Mouse (Mus musculus) intestine, embryonic 14.5 days (tissue): ENCODE measurements around the gene Cited4. TPM values are rescaled to one million over a fixed set of nuclear protein-coding genes. Genes with fewer than 3 reads are reported as not detected.

Experiments used
- ATAC-seq: fragments of 200-750 bp; cut with Nextera tagmentation; replicated peaks from 2 replicates; pipeline ENCODE4 v1.8.0; 2017; ENCODE audit warnings: low read depth, moderate number of reproducible peaks, moderate TSS enrichment, moderate library complexity; ENCODE audit not compliant: low FRiP score, low TSS enrichment
- DNase-seq: peaks from one replicate; pipeline ENCODE4 v3.0.0-alpha.2; 2018; ENCODE audit warnings: low spot score
- H3K27ac ChIP-seq: fragments of 300-500 bp; sonication (generic); 2 replicates; pipeline ENCODE4 v1.5.1; 2014; ENCODE audit warnings: low read depth, mild to moderate bottlenecking, control low read depth
- H3K27me3 ChIP-seq: fragments of 300-500 bp; sonication (generic); replicated peaks from 2 replicates; pipeline ENCODE4 v1.6.1; 2014; ENCODE audit warnings: low read length, control low read depth; ENCODE audit not compliant: control insufficient read depth, insufficient read depth
- H3K36me3 ChIP-seq: fragments of 300-500 bp; sonication (generic); 2 replicates; pipeline ENCODE4 v1.6.1; 2014; ENCODE audit warnings: low read length, control low read depth; ENCODE audit not compliant: control insufficient read depth, insufficient read depth
- H3K4me1 ChIP-seq: fragments of 300-500 bp; sonication (generic); replicated peaks from 2 replicates; pipeline ENCODE4 v1.6.1; 2014; ENCODE audit warnings: low read length, control low read depth, mixed read lengths; ENCODE audit not compliant: control insufficient read depth, insufficient read depth
- H3K4me2 ChIP-seq: fragments of 300-500 bp; sonication (generic); 2 replicates; pipeline ENCODE4 v1.6.1; 2014; ENCODE audit warnings: low read length
- H3K4me3 ChIP-seq: fragments of 300-500 bp; sonication (generic); 2 replicates; pipeline ENCODE4 v1.5.1; 2014; ENCODE audit warnings: low read depth, low read length, control low read depth, mixed read lengths
- H3K9ac ChIP-seq: fragments of 300-500 bp; sonication (generic); 2 replicates; pipeline ENCODE4 v1.6.1; 2014; ENCODE audit warnings: mild to moderate bottlenecking, low read length
- H3K9me3 ChIP-seq: fragments of 300-500 bp; sonication (generic); 2 replicates; pipeline ENCODE4 v1.6.1; 2016; ENCODE audit warnings: low read length, control low read depth; ENCODE audit not compliant: control insufficient read depth
- WGBS: fragments of 180-500 bp; shearing (Covaris S2); extraction: QIAGEN DNeasy Blood & Tissue Kit; methylation state at CpG from one replicate; pipeline ENCODE4 v1.1.7; 2014; 5-methylcytosine and 5-hydroxymethylcytosine counted together
- polyA plus RNA-seq: library from polyadenylated mRNA; unstranded; fragments of >200 nt; fragmentation: Nextera tagmentation; extraction: Ambion mirVana; gene quantifications from 2 replicates; pipeline ENCODE4 v1.2.1, GENCODE M21; 2014

Gene Cited4
- polyA plus RNA-seq, 1 experiment from 2014 or later = 1.2 TPM

- Histone ChIP-seq H3K9ac (no peak overlapping the region), H3K27ac (no peak overlapping the region), H3K9me3 (no peaks in the 10 kb centered on the region), H3K36me3 (no peaks in the 10 kb centered on the region), H3K27me3 (no peaks in the 10 kb centered on the region), H3K4me2 (no peak overlapping the region), H3K4me3 (no peak overlapping the region), H3K4me1 (no peaks in the 10 kb centered on the region)
- ATAC-seq (no peak), DNase-seq (no peak)
- 37% methylated on average over 6 of the region's 6 CpGs for WGBS
Observed at GRCm38 (mm10) chr4:120687282-120687681, 20.9 kb downstream of the Cited4 start.

GRCm38 (mm10) chr4:120689317-120689716 lies 22.9 kb downstream of the Cited4 start:
- H3K4me1 ChIP-seq = no peaks in the 10 kb centered on the region
- H3K4me3 ChIP-seq = no peak overlapping the region
- 63% methylated on average over 6 of the region's 6 CpGs for WGBS
- no peaks in the 10 kb centered on the region for H3K36me3 ChIP-seq
- DNase-seq (no peak), ATAC-seq (peak; percentile 58; the same call in 1 of the 2 replicates)
- no peak overlapping the region for H3K27ac ChIP-seq
- no peak overlapping the region for H3K4me2 ChIP-seq
- no peaks in the 10 kb centered on the region for H3K27me3 ChIP-seq
- no peak overlapping the region for H3K9ac ChIP-seq
- no peaks in the 10 kb centered on the region for H3K9me3 ChIP-seq

DNA sequence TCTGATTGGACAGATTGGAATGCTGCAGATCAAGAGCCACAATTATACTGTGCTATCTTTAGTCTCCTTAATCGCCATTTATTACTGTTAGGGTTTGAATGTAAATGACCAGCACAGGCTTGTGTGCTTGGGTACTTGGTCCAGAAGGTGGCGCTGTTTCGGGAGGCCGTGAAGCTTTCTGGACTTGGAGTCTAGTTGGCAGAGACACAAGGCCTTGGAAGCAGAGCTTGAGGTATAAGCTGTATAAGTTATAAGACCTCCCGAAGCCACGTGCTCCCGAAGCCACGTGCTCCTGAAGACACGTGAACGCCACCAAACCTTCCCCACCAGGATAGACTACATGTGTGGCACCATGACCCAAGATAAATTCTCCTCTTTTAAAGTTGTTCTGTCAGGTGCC lies 26.3 kb downstream of the Cited4 start:
- Histone ChIP-seq H3K4me3 (no peak overlapping the region), H3K9ac (no peak overlapping the region), H3K27ac (no peak overlapping the region), H3K9me3 (no peaks in the 10 kb centered on the region), H3K4me1 (no peaks in the 10 kb centered on the region), H3K27me3 (peaks cover 2% of the 10 kb centered on the region; the same call in 1 of the 2 replicates), H3K4me2 (no peak overlapping the region), H3K36me3 (no peaks in the 10 kb centered on the region)
- no peak for ATAC-seq
- DNase-seq = no peak
- WGBS = 41% methylated on average over 10 of the region's 10 CpGs

- DNase-seq (no peak), ATAC-seq (peak; percentile 26; the same call in 1 of the 2 replicates)
- Histone ChIP-seq H3K4me2 (no peak overlapping the region), H3K27me3 (peaks cover 16% of the 10 kb centered on the region), H3K36me3 (no peaks in the 10 kb centered on the region), H3K4me3 (no peak overlapping the region), H3K27ac (no peak overlapping the region), H3K9me3 (no peaks in the 10 kb centered on the region), H3K9ac (no peak overlapping the region), H3K4me1 (no peaks in the 10 kb centered on the region; the same call in 1 of the 2 replicates)
- WGBS = 87% methylated on average over 8 of the region's 8 CpGs
Observed at GRCm38 (mm10) chr4:120697353-120697752, 31.0 kb downstream of the Cited4 start.

DNA sequence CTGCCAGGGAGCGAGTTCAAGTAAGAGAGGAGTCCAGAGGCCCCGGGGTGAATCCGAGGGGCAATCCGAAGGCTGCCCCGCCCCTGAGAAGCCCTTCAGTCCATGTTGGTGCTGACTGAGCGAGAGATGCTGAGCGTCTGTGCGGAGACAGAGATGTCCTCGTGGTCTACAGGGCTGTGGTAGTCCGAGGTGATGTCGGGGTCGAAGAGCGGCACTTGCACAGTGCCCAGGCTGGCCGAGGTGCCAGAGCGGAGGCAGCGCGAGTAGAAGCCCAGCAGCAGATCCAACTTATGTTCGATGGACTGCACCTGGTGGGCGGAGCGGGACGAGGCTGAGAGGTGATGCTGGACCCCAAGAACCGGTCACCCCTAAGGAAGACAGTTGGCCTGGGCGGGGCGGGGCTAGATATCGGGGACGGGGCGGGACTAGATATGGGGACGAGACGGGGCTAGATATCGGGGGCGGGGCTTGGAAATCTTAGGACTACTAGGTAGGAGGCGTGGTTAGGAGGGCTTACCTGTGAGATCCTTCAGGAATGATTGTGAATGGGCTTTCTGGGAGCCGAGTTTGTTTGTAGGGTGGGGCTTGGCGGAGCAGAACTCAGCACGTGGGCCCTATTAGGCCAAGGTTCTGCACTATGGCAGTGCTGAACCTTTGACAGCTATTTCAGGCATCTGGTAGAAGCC lies 31.6 kb downstream of the Cited4 start:
- Histone ChIP-seq H3K36me3 (no peaks in the 10 kb centered on the region), H3K9ac (no peak overlapping the region), H3K27ac (no peak overlapping the region), H3K4me3 (0 out of 2 replicates have a peak overlapping the region, but pooled peaks have one; percentile 2), H3K27me3 (peaks cover 16% of the 10 kb centered on the region), H3K9me3 (no peaks in the 10 kb centered on the region), H3K4me1 (no peaks in the 10 kb centered on the region; the same call in 1 of the 2 replicates), H3K4me2 (peak overlapping the region; percentile 33)
- WGBS = 17% methylated on average over 35 of the region's 35 CpGs
- ATAC-seq (peak; percentile 60; the same call in 1 of the 2 replicates), DNase-seq (no peak)

GRCm38 (mm10) chr4:120701180-120701579 lies 34.8 kb downstream of the Cited4 start:
- H3K9ac ChIP-seq = no peak overlapping the region
- no peaks in the 10 kb centered on the region for H3K36me3 ChIP-seq
- no peak for ATAC-seq
- peaks cover 16% of the 10 kb centered on the region for H3K27me3 ChIP-seq
- no peak overlapping the region for H3K27ac ChIP-seq
- no peak overlapping the region for H3K4me3 ChIP-seq
- no peak for DNase-seq
- no peaks in the 10 kb centered on the region for H3K9me3 ChIP-seq
- WGBS = 73% methylated on average over 3 of the region's 3 CpGs
- no peak overlapping the region for H3K4me2 ChIP-seq
- no peaks in the 10 kb centered on the region; the same call in 1 of the 2 replicates for H3K4me1 ChIP-seq

GRCm38 (mm10) chr4:120702056-120702455 lies 35.7 kb downstream of the Cited4 start:
- no peak for ATAC-seq
- H3K27ac ChIP-seq = no peak overlapping the region

DNA sequence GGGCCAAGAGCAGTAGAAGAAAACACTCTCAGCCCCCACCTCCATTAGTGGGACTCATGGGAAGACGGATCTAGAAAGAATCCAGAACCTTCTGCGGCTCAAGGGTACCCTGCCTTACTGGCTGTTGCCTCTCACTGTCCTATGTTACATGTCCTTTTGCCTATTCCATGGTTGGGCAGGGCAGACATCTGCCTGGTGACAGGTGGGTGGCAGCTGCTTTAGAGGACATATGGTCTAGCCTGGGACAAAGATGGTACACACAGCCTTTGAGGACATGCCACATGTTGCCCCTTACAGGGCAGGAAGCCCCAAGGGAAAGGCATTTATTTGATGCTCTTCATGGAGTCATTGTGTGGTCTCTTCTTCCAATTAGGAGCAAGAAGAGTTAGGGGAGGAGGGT lies 36.1 kb downstream of the Cited4 start:
- H3K4me2 ChIP-seq = no peak overlapping the region
- WGBS = 80% methylated on average over 2 of the region's 2 CpGs
- DNase-seq (no peak), ATAC-seq (no peak)
- H3K27me3 ChIP-seq = peaks cover 15% of the 10 kb centered on the region
- H3K4me1 ChIP-seq = no peaks in the 10 kb centered on the region; the same call in 1 of the 2 replicates
- H3K9me3 ChIP-seq = no peaks in the 10 kb centered on the region
- no peak overlapping the region for H3K27ac ChIP-seq
- H3K9ac ChIP-seq = no peak overlapping the region
- no peak overlapping the region for H3K4me3 ChIP-seq
- H3K36me3 ChIP-seq = no peaks in the 10 kb centered on the region

More at GRCm38 (mm10) chr4:120702056-120702455, 35.7 kb downstream of the Cited4 start:
- peaks cover 16% of the 10 kb centered on the region for H3K27me3 ChIP-seq
- no peak for DNase-seq
- no peak overlapping the region for H3K4me2 ChIP-seq
- 80% methylated on average over 8 of the region's 8 CpGs for WGBS
- no peaks in the 10 kb centered on the region for H3K9me3 ChIP-seq
- H3K36me3 ChIP-seq = no peaks in the 10 kb centered on the region
- no peak overlapping the region for H3K4me3 ChIP-seq
- no peaks in the 10 kb centered on the region; the same call in 1 of the 2 replicates for H3K4me1 ChIP-seq
- H3K9ac ChIP-seq = no peak overlapping the region

DNA sequence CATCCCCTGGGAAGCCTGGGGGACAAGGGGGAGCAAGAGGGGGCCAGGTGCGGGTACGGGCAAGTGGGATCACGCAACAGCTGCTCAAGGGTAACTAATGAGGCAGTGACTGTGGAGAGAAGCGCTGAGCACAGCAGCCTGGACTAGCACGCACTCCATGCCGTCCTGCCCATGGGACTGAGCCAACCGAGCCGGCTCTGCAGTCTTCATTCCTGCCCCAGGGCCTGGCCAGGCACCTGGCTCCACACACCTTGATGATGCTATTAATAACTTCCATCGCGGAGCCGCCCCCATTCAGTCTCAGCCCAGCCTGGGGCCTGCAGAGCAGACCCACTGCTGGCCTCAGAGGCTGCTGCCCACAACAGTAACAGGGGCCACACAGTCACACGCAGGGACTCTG lies 45.9 kb downstream of the Cited4 start:
- Histone ChIP-seq H3K9ac (no peak overlapping the region), H3K36me3 (no peaks in the 10 kb centered on the region), H3K9me3 (no peaks in the 10 kb centered on the region), H3K4me1 (no peaks in the 10 kb centered on the region), H3K4me2 (no peak overlapping the region), H3K4me3 (no peak overlapping the region), H3K27me3 (peaks cover 9% of the 10 kb centered on the region; the same call in 1 of the 2 replicates), H3K27ac (no peak overlapping the region)
- WGBS = 82% methylated on average over 12 of the region's 12 CpGs
- no peak for ATAC-seq
- DNase-seq = no peak
